Mouse (Mus musculus) left cerebral cortex, postnatal 36 days (tissue): ENCODE measurements around the gene Mgat3. TPM values are rescaled to one million over a fixed set of nuclear protein-coding genes. Genes with fewer than 3 reads are reported as not detected.
A peak's percentile ranks its signal among the peaks of the same experiment; 100 is the strongest.

ENCODE experiments used
- DNase-seq, 2 experiments: peaks; one replicate each; pipeline ENCODE4 v3.0.0; 2021 to 2022; ENCODE audit warnings: low spot score in 2 of 2, mixed read lengths in 1 of 2
- intact Hi-C: fragments of 180-260 bp; cut with DNase I; formaldehyde crosslinking; loops from one replicate; pipeline ENCODE4 v1.15.1; 2025
- total RNA-seq, 2 experiments: library from RNA; stranded (reverse); gene quantifications; 2 replicates each; pipeline ENCODE4 v1.2.3; 2021

Mgat3 gene
- total RNA-seq: 100 to 1,000 TPM; 119 to 126 TPM

DNA sequence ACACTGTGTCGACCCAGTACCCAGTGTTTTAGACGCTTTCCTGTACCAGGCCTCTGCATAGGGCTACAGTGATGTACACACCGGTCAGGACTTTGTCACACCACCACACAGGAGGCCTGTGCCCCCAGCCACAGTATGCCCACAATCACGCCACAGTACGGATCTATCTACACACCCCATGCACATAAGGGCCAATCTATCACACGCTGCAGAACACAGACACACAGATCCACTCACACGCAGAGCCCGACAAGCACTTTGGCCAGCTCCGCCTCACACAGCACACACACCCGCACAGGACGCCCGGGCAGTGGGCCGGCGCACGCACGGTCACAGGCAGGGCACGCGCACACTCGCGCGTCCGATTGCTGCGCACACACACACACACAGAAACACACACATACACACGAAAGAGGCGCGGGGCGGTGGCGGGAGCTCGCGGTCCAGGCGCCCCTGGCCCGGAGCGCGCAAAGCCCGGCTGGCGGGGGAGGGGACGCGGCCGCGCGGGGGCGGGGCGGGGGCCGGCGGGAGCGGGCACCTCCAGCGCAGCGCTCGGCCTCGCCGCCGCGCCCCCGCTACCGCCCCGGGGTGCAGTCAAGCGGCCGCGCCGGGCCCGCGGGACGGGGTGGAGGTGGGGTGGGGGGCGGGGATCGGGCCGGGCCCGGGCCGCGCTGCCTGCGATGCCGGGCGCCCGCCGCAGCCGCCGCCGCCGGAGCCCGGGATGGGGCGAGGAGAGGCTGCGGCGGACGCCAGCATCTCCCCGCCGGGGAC is at the start of gene Mgat3:
TSS of gene Mgat3 (plus strand) at position 721 of the 771 bp plus-strand sequence.
- DNase-seq: peak; percentile 53 to 62
- intact Hi-C loops: loop anchor here (5.0 kb wide), 2 partner anchors 36 to 54 kb away; no protein-coding TSS in a partner anchor

DNA sequence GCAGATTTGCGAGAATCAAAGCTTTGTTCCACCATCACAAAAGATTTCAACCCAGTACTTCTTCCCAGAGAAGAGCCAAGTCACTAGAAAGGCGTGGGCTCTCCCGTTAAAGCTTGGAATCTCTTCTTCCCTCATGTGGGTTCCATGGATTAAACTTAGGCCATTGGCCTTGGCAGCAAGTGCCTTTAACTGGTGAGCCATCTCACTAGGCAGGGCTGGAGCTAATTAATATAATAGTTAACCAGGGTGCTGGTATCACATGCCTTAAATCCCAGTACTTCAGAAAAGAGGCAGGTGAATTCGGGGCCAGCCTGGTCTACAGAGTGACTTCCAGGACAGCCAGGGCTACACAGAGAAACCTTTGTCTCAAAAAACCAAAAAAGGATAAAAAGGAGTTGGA is 48.9 kb upstream of the Mgat3 start:
- DNase-seq: no peak
- intact Hi-C loops: no loop called here

DNA sequence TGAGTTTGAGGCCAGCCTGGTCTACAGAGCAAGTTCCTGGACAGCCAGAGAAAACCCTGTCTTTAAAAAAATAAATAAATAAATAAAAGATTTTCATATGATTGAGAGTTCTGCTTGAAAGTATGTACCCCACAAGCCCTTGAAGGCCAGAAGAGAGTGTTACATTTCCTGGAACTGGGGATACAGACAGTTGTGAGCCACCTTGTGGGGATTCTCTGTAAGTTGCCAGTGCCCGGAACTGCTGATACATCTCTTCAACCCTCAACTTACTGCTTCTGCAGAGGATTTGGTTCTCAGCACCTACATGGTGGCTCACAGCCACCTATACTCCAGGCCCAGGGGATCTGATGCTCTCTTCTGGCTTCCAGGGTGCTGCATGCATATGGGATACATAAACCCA is 46.3 kb upstream of the Mgat3 start:
- DNase-seq: no peak
- intact Hi-C loops: no loop called here

DNA sequence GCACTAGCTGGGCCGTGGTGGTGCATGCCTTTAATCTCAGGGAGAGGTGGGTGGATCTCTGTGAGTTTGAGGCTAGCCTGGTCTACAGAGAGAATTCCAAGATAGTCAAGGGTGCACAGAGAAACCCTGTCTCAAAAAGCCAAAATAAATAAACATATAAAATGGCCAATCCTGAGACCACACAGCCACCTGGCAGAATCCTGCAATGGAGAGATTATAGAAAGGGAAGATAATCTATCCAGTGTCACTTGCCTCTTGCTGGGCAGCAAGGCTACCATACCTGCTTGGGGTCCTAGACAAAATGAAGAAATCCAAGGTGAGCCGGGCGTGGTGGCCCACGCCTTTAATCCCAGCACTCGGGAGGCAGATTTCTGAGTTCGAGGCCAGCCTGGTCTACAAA is 43.5 kb upstream of the Mgat3 start:
- intact Hi-C loops: loop anchor here (5.0 to 10.0 kb wide), 2 partner anchors 97 to 575 kb away; no protein-coding TSS in a partner anchor
- DNase-seq: no peak

DNA sequence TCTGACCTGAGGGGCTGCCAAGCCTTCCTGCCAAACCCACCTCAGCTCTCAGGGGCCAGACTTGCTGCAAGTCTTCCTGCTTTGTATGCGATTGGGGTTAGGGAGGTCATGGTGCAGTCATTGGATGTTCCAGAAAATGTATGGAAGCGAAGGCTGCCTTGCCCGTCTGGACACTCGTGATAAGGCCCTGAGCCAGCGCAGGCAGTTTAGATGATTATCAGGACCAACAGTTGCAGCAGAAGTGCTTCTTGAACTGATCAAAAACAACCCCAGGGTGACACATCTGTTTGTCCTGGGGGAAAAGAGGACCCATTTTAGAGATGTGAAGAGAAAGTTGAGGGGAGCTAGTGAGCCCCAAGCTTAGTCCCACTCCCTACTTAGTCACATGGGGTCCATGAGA is 42.8 kb upstream of the Mgat3 start:
- intact Hi-C loops: loop anchor here (5.0 to 10.0 kb wide), 2 partner anchors 97 to 574 kb away; no protein-coding TSS in a partner anchor
- DNase-seq: no peak

DNA sequence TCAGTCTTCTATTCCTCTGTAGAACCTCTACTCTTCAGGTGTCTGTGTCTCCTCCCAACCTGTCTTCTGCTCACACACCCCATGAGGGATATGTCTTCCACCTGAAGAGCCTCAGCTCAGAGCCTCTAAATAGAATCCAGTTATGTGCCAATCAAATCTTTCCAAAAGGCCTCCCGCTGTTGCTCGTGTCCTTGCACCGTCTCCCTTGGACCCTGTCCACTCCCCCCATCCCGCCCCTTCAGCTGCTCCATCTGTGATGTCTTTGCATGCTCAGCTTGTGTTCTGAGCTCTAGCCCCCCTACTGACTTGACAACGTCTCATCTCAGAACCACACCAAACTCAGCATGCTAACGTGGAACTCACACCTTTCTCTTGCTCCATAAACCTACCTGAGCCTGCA is 42.1 kb upstream of the Mgat3 start:
- intact Hi-C loops: loop anchor here (5.0 to 10.0 kb wide), 2 partner anchors 96 to 573 kb away; no protein-coding TSS in a partner anchor
- DNase-seq: no peak

DNA sequence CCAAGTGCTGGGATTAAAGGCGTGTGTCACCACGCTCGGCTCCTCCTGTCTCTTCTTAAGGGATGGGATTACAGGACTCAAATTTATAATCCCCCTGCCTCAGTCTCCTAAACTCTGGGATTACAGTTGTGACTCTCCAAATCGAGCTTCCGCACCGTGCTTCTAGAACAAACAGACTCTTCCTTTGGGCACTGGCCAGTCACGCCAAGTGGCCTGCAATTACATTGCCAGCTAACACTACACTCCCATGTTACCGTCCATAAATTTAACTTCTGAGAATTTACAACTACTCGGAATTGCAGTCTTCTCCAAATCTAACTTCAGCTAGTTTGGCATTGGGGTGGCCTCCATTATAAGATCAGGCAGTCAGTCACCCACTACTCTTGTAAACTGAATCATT is 41.1 kb upstream of the Mgat3 start:
- DNase-seq: no peak
- intact Hi-C loops: loop anchor here (5.0 to 10.0 kb wide), 2 partner anchors 95 to 572 kb away; no protein-coding TSS in a partner anchor

DNA sequence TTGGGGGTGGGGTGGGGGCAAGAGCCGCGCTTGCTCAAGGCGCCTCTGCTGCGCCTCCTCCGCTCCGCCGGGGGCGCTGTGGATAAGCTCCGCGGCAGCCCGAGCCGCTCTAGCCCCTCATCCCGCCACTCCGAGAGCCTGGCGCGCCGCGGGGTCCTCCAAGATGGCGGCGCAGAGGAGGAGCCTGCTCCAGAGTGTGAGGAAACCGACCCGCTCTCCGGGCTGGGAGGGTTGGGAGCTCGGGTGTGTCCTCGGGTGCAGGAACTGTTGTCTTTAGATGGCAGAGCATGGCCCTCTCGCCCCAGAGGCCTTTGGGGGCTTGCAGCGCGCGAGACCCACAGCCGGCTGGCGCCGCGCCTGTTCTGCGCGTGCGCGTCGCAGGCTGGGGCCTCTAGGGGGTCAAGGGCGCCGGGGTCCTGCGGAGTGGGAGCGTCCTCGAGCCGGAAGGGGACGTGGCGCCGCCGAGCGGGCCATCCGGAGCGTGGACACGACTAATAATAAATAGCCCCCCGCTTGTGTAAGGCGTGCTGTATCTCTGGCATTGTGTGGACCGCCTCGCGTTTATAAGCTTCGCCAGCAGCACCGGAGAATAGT is 40.4 kb upstream of the Mgat3 start, which contains the start of gene Tab1:
TSS of gene Tab1 (plus strand) at position 135 of the 594 bp plus-strand sequence.
- peak; percentile 92 to 94 for DNase-seq
- intact Hi-C loops: loop anchor here (5.0 to 10.0 kb wide), 2 partner anchors 94 to 572 kb away; no protein-coding TSS in a partner anchor

DNA sequence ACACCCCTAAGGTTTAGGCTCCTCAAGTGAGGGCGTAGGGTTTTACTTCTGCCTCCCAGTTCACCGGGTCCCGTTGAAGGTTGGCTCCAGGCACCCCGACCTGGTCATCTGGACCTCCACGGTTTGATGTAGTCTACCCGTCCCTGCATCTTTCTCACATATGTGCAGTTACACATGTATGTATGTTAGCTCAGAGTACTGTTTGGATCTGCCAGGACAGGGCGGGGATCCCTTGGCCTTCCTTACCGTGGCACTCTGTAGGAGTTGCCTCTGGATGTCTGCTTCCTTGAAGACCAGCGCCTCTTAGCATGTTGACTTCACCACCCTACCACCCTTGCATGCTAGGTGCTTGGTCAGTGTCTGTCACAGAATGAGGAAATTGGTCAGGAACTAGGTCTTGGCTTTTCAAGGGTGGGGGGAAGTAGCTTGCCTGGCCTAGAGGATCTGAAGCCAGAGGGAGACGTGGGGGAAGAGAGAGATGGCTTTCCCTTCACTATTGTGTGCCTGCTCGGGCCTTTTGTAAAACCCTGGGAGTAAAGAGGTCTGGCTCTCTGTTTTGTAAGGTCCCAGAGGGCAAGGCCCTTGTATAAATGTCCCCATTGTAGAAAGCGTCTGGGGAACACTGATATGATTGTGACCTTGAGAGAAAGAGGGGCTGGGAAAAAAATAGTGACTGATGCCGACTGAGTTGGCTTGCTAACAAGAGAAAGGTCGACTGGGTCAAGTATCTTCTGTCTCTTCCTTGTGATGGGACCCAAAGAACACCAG is 39.7 kb upstream of the Mgat3 start:
- intact Hi-C loops: loop anchor here (5.0 to 10.0 kb wide), 2 partner anchors 93 to 571 kb away; no protein-coding TSS in a partner anchor
- DNase-seq: no peak

DNA sequence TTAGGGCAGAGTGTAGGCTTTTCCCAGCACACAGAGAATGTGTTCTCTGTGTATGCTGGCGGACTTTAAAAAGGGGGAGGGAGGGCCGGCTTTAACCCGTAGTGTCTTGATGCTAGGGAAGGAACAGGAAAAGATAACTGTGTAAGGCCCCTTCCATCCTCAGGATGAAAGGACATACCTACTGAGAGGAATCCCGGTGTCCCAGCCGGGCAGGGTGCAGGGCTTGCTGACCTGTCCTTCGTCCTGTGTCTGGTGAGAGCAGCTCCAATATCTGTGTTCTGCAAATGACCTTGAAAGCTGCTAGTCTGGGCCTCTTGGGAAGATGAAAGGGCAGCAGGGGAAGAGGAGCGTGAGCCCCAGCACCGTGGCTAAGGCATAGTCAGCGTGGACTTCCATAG is 39.1 kb upstream of the Mgat3 start:
- DNase-seq: no peak
- intact Hi-C loops: loop anchor here (5.0 to 10.0 kb wide), 2 partner anchors 93 to 570 kb away; no protein-coding TSS in a partner anchor

DNA sequence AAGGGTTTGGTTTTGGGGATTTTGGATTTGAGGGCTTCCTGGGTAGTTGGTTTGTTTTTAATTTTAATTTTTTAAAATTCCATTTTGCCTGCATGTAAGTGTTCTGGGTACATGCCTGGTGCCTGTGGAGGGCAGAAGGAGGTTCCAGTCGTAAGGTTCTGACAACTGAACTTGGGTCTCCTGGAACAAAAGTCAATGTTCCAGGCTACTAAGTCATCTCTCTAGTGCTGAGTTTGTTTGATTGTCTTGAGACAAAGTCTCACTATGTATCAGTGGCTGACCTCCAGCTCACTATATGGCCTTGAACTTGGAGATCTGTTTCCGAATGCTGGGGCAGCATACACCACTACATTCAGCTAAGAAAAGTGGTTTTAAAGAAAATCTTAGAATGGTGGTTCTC is 38.0 kb upstream of the Mgat3 start:
- intact Hi-C loops: loop anchor here (5.0 to 10.0 kb wide), 2 partner anchors 37 to 569 kb away; partner anchors contain the start of gene Mgat3
- no peak for DNase-seq

DNA sequence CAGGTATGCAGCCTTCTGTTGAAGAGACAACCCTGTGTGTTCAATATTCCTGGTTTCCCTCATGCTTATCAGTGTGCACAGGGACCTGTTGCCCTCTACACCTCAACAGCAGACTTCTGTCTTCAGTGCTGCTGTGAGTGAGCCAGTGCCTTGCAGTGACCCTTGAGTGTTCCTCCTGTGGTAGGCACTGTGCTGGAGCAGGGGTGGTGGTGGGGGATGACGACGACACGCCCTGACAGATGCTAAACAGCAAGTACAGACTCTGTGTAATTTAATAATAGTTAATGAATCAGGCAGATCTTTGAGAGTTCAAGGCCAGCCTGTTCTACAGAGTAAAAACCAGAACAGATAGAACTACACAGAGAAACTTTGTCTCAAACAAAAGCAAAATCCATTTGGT is 36.9 kb upstream of the Mgat3 start:
- intact Hi-C loops: loop anchor here (5.0 to 10.0 kb wide), 2 partner anchors 36 to 568 kb away; partner anchors contain the start of gene Mgat3
- DNase-seq: no peak

DNA sequence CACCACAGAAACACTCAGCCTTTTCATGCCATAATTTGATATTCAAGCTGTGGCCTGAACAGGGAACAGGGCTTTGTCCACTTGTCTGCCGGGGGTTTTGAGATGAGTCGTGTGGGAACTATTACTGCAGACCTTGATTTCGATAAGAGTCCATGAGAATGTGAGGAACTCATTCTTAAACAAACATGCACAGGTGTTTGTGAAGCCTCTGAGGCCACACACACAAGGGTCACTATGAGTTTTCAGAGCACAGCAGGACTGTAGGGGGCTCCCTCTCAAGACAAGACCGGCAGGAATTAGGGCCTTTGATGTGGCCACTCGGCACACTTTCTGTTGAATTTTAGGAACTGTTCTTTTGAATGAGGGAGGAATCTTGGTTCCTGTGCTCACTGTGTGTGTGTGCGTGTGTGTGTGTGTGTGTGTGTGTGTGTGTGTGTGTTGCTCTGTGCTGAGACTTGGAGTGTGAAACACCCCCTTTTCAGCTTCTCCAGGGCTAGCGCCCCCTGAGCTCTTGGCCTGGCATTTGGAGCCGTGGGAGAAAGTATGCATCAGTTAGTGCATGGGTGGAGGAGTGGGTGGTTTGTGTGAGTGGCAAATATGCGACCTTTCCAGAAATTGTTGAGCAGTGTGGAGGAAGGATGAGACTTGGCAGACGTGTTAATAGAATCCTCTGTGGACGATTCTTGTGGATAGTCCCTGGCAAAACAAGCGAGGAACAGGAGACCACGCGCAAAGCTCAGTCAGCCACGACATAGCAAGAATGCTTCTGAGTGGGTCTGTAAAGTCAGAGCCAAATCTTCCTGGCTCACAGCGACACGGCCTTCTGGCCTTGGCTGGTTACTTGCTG is 35.4 kb upstream of the Mgat3 start:
- intact Hi-C loops: loop anchor here (5.0 to 10.0 kb wide), 2 partner anchors 34 to 567 kb away; partner anchors contain the start of gene Mgat3
- DNase-seq: peak; percentile 78

DNA sequence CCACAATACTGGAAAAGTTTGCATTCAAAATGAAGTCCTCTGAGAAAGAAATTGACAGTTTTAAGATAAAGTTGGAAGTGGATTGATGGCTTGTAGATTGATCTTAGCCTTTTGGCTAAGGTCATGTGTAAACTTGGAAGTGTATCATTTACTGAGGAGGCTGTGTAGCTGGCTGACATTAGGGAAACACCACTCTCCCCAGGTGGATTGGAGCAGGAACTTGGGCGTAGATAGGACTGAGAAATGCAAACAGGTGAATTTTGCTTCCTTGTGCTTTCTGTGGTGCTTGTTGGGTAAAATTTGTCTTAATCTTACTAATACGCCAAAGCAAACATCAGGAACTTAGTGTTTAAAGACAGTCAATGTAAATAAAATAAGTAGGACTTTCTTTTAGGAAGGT is 33.2 kb upstream of the Mgat3 start:
- DNase-seq: no peak
- intact Hi-C loops: no loop called here

DNA sequence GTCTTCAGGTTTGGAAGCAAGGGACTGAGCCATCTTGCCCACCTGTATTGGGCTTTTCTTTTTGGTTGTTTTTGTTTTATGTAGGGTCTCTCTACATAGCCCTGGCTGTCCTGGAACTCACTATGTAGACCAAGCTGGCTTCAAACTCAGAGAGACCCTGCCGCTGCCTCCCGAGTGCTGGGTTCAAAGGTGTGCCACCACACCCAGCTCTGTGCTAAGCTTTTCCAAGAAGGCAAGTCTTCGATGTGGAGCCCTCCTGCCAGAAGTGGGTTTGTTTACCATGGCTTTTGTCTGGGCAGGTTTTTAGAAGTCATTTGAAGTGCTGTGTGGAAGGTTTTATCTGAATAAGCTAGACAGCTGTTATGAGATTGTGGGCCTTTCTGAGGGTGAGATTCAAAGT is 32.6 kb upstream of the Mgat3 start:
- intact Hi-C loops: no loop called here
- DNase-seq: no peak

DNA sequence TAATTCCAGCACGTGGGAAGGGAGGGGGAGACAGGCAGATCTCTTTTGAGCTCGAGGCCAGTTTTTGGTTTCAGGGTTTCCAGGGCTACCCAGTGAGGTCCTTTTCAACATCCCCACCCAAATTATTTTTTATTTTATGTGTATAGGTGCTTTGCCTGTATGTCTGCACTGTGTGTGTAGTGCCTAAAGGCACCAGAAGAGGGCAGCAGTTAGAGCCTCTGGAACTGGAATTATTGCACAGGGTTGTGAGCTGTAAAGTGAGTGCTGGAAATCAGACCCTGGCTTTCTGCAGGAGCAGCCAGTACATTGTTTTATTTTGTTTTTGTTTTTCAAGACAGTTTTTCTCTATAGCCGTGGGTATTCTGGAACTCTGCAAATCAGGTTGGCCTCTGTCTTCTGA is 31.4 kb upstream of the Mgat3 start:
- DNase-seq: no peak
- intact Hi-C loops: no loop called here

DNA sequence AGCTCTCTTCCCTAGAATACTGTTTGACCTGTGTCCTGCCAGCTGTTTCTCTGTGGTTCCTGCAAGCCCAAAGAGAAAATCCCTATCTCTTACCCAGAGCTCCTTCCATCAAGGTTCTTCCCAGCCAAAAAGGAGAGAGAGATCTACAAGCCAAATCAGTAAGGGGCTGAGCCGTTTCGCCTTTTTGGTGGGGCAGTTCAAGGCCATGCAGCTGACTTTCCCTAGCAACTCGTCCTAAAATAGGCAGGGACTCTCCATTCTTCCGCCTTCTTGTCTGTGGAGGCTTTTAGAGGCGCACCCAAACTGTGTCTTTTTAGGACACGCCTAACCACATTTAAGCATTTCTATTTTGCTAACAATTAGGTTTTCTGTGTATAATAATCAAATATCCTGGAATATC is 29.8 kb upstream of the Mgat3 start:
- DNase-seq: no peak
- intact Hi-C loops: no loop called here

DNA sequence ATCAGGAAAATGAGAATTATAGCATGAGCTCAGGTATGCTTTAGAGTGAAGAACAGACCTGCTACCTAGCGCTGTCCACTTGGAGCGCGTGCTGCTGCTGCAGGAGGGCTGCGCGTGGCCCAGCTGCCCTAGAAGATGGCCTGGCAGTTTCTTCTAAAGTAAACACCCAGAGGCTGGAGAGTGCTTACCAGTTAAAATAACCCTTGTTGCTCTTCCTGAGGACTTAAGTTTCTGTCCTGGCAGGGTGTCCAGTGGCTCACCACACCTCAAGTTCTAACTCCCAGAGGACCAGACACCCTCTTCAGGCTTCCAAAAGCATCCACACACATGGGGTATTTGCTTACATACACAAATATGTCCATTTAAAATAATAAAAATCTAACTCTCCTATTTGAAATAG is 28.1 kb upstream of the Mgat3 start:
- no peak for DNase-seq
- intact Hi-C loops: no loop called here

DNA sequence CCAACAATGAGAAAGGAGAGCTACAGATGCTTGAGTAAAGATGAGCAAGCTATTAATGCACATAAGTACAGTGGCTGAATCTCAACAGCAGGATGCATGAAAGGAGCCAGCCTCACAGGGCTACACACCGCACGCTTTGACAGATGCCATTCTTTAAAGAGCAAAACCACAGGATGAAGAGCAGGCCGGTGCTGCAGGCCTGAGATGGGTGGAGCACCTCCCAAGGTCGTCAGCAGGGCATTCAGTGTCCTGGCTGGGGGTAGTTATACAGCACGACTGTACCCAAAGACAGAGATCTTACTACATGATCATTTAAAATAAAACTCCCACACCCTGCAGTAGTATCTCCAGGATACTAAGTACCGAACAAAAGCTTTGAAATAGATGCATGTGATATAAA is 27.4 kb upstream of the Mgat3 start:
- intact Hi-C loops: no loop called here
- DNase-seq: no peak
